Mouse (Mus musculus): ENCODE data around the gene Cd151.

DNA sequence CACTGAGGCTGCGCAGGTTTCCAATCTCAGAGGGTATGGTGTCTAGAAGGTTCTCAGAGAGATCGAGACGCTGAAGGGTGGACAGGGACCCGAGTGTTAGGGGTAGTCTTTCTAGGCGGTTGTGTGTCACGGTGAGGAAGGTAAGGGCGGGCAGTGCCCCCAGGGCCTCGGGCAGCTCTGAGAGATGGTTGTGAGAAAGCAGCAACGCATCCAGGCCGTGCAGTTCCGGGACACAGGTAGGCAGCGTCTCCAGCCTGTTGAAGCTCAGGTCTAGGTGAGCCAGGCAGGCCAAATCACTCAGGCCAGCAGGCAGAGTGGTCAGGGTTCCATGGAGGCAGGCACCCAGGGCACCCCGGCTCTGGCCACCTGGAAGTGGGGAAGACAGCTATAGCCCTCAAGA, 25.0 kb upstream of the Cd151 start:
- TF ChIP-seq CTCF (IDR thresholded peaks at IDR 0.05; ENCODE audit: low read depth, low read length), result no peak
- no peak for TF ChIP-seq POLR2A (IDR thresholded peaks at IDR 0.05; ENCODE audit: extremely low read depth, insufficient read depth, low read length)
